Comparison of ENCODE assay signal across 9 mouse cellular contexts in genomic region chr17:24689251-24690081, GRCm38 (mm10). TPM values are rescaled to one million over a fixed set of nuclear protein-coding genes. Genes with fewer than 3 reads are reported as not detected.
DNase-seq lines count a peak whose midpoint lies in the region; ATAC-seq lines count a peak whose summit lies in the region.
"Had no signal": no experiment of that assay in that cellular context is flagged by ENCODE, and none has a peak within 500 bp of the region (broad histone marks: within the 10 kb centered on the region; RNA-seq: fewer than 3 reads in every experiment).

Gene Syngr3 (minus strand): TSS chr17:24689955.

- no peaks in the 10 kb centered on the region for H3K9me3 ChIP-seq in megakaryocyte, embryonic 14.5 days
- H3K9me3 ChIP-seq in hindbrain, embryonic 11.5 days (ENCODE audit: control insufficient read depth, low read length) = no peaks in the 10 kb centered on the region
- no peaks in the 10 kb centered on the region for H3K9me3 ChIP-seq in liver, embryonic 13.5 days (replicated peaks)
- no peaks in the 10 kb centered on the region for H3K9me3 ChIP-seq in stomach, embryonic 14.5 days (ENCODE audit: control insufficient read depth, low read depth, low read length)

- peaks cover 19% of the 10 kb centered on the region for H3K36me3 ChIP-seq in megakaryocyte, embryonic 14.5 days (replicated peaks; ENCODE audit: low read length)
- H3K36me3 ChIP-seq in hindbrain, embryonic 11.5 days (ENCODE audit: control insufficient read depth, insufficient read depth, low read length) = no peaks in the 10 kb centered on the region
- peaks cover 19% of the 10 kb centered on the region for H3K36me3 ChIP-seq in liver, embryonic 13.5 days
- peaks cover 9% of the 10 kb centered on the region for H3K36me3 ChIP-seq in stomach, embryonic 14.5 days (ENCODE audit: control insufficient read depth, insufficient read depth, low read length)

- peak within 1 kb of the TSS; percentile 85 for H3K4me2 ChIP-seq in hindbrain, embryonic 11.5 days (replicated peaks; ENCODE audit: low read depth, low read length)
- H3K4me2 ChIP-seq in liver, embryonic 13.5 days = peak within 1 kb of the TSS; percentile 62
- H3K4me2 ChIP-seq in stomach, embryonic 14.5 days (replicated peaks; ENCODE audit: low read depth, low read length) = peak within 1 kb of the TSS; percentile 85

- no peak within 1 kb of the TSS; the same call in 1 of the 2 replicates for H3K27ac ChIP-seq in hindbrain, embryonic 11.5 days (ENCODE audit: low read depth, low read length)
- H3K27ac ChIP-seq in liver, embryonic 13.5 days = no peak within 1 kb of the TSS
- no peak within 1 kb of the TSS for H3K27ac ChIP-seq in stomach, embryonic 14.5 days (ENCODE audit: low read length)

- H3K9ac ChIP-seq in hindbrain, embryonic 11.5 days (ENCODE audit: low read depth, low read length) = peak within 1 kb of the TSS; percentile 71
- peak within 1 kb of the TSS; percentile 33; the same call in 1 of the 2 replicates for H3K9ac ChIP-seq in liver, embryonic 13.5 days
- H3K9ac ChIP-seq in stomach, embryonic 14.5 days (replicated peaks; ENCODE audit: low read depth, low read length) = 0 out of 2 replicates have a peak within 1 kb of the TSS, but pooled peaks have one; percentile 25

- H3K4me3 ChIP-seq in megakaryocyte, embryonic 14.5 days (replicated peaks) = peak within 1 kb of the TSS; percentile 83
- H3K4me3 ChIP-seq in hindbrain, embryonic 11.5 days (ENCODE audit: low read depth, low read length) = peak within 1 kb of the TSS; percentile 68
- H3K4me3 ChIP-seq in liver, embryonic 13.5 days (replicated peaks) = peak within 1 kb of the TSS; percentile 48
- peak within 1 kb of the TSS; percentile 44 for H3K4me3 ChIP-seq in stomach, embryonic 14.5 days (ENCODE audit: low read depth, low read length)
- H3K4me3 ChIP-seq: erythroblast, embryonic 14.5 days had no signal

- peaks cover 52% of the 10 kb centered on the region for H3K27me3 ChIP-seq in megakaryocyte, embryonic 14.5 days (replicated peaks)
- H3K27me3 ChIP-seq in hindbrain, embryonic 11.5 days (ENCODE audit: control insufficient read depth, insufficient read depth, low read length) = peaks cover 36% of the 10 kb centered on the region
- peaks cover 62% of the 10 kb centered on the region for H3K27me3 ChIP-seq in liver, embryonic 13.5 days
- peaks cover 32% of the 10 kb centered on the region for H3K27me3 ChIP-seq in stomach, embryonic 14.5 days (ENCODE audit: control insufficient read depth, insufficient read depth, low read length)

- no peak for ATAC-seq in megakaryocyte, adult 5-6 weeks (ENCODE audit: poor library complexity, severe bottlenecking)
- peak; percentile 31; the same call in 1 of the 2 replicates for ATAC-seq in hindbrain, embryonic 11.5 days (ENCODE audit: low FRiP score)
- no peak for ATAC-seq in liver, embryonic 13.5 days (ENCODE audit: low read depth)
- no peak for ATAC-seq in stomach, embryonic 14.5 days (ENCODE audit: insufficient number of reproducible peaks, insufficient read depth, low FRiP score, low read depth)

- DNase-seq in adrenal gland, adult 8-10 months = peak; percentile 3
- DNase-seq in adrenal gland, adult (ENCODE audit: inconsistent age in 2 of 2, low spot score in 1 of 2) = no peak
- DNase-seq in hindbrain, embryonic 11.5 days (ENCODE audit: low spot score) = peak; percentile 68
- no peak for DNase-seq in liver, embryonic 13.5 days
- DNase-seq in kidney, adult 9 months = no peak

- WGBS in hindbrain, embryonic 11.5 days = under 1% methylated on average over 52 of the region's 55 CpGs
- WGBS in liver, embryonic 13.5 days (ENCODE audit: insufficient replicate concordance) = 2% methylated on average over 55 of the region's 55 CpGs
- under 1% methylated on average over 51 of the region's 55 CpGs for WGBS in stomach, embryonic 14.5 days

- H3K4me1 ChIP-seq in megakaryocyte, embryonic 14.5 days = peaks cover 59% of the 10 kb centered on the region
- H3K4me1 ChIP-seq in hindbrain, embryonic 11.5 days (replicated peaks; ENCODE audit: control insufficient read depth, insufficient read depth, low read length) = peaks cover 8% of the 10 kb centered on the region; the same call in 1 of the 2 replicates
- peaks cover 38% of the 10 kb centered on the region for H3K4me1 ChIP-seq in liver, embryonic 13.5 days (replicated peaks)
- peaks cover 15% of the 10 kb centered on the region; the same call in 1 of the 2 replicates for H3K4me1 ChIP-seq in stomach, embryonic 14.5 days (ENCODE audit: control insufficient read depth, insufficient read depth, low read length)

RNA-seq across cellular contexts. Expression of gene Syngr3, which starts in this region (rescaled TPM):
- total RNA-seq in adrenal gland, adult 8-10 months (2022) = 1 to 10 TPM; 2.4 to 5.5 (median 3.8) TPM
- polyA plus RNA-seq in megakaryocyte, embryonic 14.5 days (2012; ENCODE audit: insufficient read depth, low replicate concordance) = 0.04 TPM in 1 of 2 replicates, not detected in the other
- not detected in 2 replicates for total RNA-seq in megakaryocyte, adult 5-6 weeks (2015)
- total RNA-seq in megakaryocyte, adult 5-6 weeks (2017) = not detected in 2 replicates
- polyA plus RNA-seq in hindbrain, embryonic 11.5 days (2014; fragmentation: Nextera tagmentation; extraction: Ambion mirVana) = 11.9 and 12.1 TPM in 2 replicates
- 0.10 and 0.31 TPM in 2 replicates for polyA plus RNA-seq in liver, embryonic 13.5 days (2015; fragmentation: Nextera tagmentation; extraction: Ambion mirVana)
- polyA plus RNA-seq in stomach, embryonic 14.5 days (2014; fragmentation: Nextera tagmentation; extraction: Ambion mirVana) = 5.6 and 6.3 TPM in 2 replicates
- polyA plus RNA-seq: erythroblast, embryonic 14.5 days had no signal

Comparison
In these comparisons a context has a peak if more than half of its experiments do, and no peak if none do; other contexts are left out.
1. DNase-seq: peak in adrenal gland, adult 8-10 months (single experiment) and hindbrain, embryonic 11.5 days (single experiment); none in adrenal gland, adult (0 of 2), liver, embryonic 13.5 days (single experiment) and kidney, adult 9 months (single experiment).
2. Peak in every context shown above with its lines, with median percentiles within 50 percentile points of each other: H3K4me3 ChIP-seq, H3K4me2 ChIP-seq and H3K9ac ChIP-seq.